Mouse (Mus musculus) kidney, adult 18-20 months (tissue): ENCODE measurements around the gene Gm10964.
A peak's percentile ranks its signal among the peaks of the same experiment; 100 is the strongest.

Source experiments
- DNase-seq: peaks from one replicate; pipeline ENCODE4 v3.0.0; 2021

Gene Gm10964

GRCm38 (mm10) chr3:103739329-103739728 is at the start of gene Gm10964:
TSS of gene Gm10964 (plus strand) at chr3:103739366.
- DNase-seq, result no peak

DNA sequence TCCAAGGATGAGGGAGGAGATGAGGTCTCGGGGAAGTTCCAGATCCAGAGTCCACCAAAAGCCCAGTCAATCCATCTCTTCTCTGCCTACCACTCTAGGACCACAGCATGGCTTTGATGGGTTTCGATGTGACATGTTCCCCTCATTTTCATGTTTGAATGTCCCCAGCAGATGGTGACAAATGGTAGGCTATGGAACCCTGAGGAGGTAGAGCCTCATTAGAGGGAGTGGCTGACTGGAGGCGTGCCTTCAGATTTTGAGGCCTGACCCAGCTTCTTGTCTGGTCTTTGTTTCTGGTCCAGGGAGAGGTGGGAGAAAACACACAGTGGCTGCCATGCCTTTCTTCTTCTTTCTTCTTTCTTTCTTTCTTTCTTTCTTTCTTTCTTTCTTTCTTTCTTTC is 48.7 kb upstream of the Gm10964 start:
- peak; percentile 3 for DNase-seq

DNA sequence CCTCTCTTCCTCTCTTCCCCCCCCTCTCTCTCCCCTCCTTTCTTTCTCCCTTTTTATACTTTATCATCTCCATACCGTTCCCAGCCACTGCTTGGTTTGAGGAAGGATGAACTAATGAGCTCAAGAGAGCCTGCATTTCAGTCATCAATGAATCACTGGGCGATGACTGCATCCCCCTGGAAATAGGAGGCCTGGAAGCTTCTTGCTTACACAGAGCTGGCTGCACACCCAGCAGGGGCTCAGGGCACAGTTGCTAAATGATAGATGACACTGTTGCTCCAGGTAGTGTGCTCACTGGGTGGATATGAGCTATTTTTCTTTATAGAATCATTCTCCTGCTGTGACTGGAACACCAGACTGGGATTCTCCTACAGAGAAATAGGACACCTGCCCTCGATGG is 43.6 kb upstream of the Gm10964 start:
- DNase-seq, result no peak

DNA sequence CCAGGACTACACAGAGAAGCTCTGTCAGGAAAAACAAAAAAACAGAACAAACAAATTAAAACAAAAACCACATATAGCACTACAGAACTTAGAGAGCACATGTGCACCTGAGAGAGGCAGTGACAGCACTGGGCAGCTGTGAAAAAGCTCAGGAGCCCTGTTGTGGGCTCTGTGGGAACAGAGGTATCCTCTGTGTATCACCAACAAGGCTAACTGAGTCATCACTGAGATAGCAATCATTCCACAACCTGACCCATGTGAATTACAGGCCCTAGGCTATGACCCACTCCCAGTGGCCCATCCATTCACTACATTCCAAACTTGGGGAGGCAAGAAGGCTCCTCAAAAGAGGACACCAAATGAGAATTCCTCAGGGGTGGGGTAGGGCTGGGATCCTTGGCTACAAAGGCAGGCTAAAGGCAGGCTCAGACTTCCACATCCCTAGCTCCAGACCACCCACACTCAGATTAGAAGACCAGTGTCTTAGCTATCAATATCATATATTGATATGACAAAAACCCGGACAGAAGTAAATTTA is 42.7 kb upstream of the Gm10964 start:
- no peak for DNase-seq

DNA sequence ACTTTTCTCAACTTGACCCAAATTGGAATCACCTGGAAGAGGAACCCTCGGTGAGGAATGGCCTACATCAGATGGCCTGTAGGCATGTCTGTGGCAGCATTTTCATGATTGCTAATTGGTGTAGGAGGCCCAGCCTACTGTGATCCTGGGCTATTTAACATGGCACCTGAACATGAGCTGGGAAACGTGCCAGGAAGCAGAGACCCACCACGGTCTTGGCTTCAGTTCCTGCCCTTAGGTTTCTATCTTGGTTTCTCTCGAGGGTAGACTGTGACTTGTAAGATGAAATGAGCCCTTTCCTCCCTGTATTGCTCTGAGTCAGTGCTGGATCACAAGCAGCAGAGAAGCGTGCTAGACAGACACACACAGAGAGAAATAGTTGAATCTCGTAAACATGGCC is 34.5 kb upstream of the Gm10964 start:
- no peak for DNase-seq

DNA sequence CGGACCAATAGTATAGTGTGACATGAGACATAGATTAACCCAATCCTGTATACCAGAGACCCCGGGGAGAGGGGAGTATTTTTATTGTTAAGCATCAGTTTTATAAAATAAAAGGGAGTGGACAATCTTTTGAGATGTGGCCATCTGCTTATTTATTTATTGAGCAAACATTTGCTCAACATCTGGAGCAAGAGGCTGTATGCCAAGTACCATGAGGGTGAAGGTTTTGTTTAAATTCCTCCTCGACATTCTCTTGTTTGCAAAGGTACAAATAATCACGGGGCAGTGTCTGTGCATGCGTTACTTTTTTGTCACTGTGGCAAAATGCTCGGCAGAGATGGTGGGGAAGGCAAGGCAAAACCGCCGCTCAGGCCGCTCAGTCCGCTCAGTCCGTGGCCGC is 33.7 kb upstream of the Gm10964 start:
- no peak for DNase-seq

- DNase-seq, result no peak
Observed at GRCm38 (mm10) chr3:103709470-103710040, 29.6 kb upstream of the Gm10964 start.

DNA sequence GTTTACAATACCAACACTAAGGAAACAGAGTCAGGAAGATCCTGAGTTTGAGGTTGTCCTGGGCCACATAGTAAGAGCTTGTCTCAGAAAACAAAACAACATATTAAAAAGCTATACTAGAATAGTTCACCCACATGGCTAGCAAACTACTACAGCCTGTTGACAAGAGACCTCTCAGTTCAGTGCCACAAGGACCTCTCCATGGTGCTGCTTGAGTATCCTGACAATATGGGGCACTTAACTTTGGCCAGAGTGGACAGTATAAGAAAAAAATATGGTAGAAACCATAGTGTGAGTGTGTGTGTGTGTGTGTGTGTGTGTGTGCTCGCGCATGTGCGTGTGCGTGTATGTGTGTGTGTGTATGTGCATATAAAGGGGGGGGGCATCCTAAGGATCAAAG is 27.0 kb upstream of the Gm10964 start:
- no peak for DNase-seq

DNA sequence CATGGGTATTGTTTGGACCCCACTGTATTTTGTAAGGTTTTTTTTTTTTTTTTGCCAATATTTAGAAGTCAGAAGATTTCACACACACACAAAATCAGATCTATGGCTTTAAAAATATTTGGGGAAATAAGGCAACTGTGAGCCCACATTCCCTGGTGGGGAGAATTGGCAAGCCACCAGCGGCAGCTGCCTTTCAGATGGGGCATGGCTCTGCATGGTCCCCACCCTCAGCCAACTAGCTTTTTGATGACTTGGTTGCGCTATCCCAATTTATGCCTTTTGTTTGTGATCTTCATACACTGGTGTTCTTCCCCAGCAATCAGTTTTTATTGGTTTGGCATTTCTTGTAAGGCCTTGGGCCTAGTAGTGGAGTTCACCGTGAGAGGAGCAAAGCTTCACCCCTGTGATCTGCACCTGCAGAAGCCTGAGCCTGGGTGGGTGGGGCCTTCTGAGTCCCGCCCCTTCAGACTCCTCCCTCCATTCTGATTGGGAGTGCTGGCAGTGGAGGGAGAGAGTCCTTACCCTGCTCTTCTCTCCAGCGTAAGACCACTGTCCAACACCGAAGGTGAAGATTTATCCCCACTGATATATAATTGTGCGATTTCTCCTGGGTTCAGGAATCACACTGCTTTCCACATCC is 24.8 kb upstream of the Gm10964 start:
- no peak for DNase-seq

- DNase-seq, result no peak
Observed at GRCm38 (mm10) chr3:103714942-103715341, 24.2 kb upstream of the Gm10964 start.

- no peak for DNase-seq
Observed at GRCm38 (mm10) chr3:103715762-103716693, 23.1 kb upstream of the Gm10964 start.

- no peak for DNase-seq
Observed at GRCm38 (mm10) chr3:103716774-103717760, 22.1 kb upstream of the Gm10964 start.

DNA sequence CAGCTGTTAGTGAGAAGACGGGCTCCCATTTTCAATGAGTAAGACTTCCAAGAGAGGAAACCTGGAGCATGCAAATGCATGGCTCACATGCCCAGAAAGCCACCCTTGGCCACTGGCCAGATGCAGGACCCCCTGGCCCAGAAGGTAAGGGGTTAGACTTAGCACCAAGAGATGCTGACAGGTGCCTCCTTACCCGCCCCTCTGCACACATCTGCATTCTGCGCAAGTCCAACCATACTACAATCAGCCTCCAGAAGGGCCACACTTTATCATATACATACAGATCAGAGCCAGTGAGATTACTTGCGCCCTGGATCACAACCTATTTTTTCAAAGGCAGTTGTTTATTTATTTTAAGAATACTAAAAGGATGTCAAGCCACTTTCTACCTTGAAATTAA is 20.4 kb upstream of the Gm10964 start:
- no peak for DNase-seq

GRCm38 (mm10) chr3:103724137-103724536 is 15.0 kb upstream of the Gm10964 start:
- DNase-seq, result no peak

GRCm38 (mm10) chr3:103726642-103727041 is 12.5 kb upstream of the Gm10964 start:
- DNase-seq, result no peak

GRCm38 (mm10) chr3:103727813-103728326 is 11.3 kb upstream of the Gm10964 start:
- DNase-seq, result no peak

DNA sequence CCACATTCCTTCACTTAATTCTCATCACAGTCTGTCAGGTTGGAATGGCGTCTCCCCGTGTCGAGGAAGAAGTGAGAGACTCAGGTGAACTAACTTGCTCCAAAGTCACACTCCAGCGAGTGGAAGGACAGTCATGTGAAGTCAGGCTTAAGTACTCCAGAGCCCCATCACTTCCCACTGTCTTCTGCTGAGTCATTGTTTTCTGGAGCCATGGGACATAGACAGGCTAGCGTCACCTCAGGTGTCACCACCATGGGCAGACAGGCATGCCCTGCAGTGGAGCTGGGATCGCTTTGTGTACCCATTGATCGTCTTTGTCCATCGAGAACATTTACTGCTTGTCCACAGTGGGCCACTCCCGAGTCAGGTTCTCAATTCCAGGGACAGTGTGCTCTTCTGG is 9.3 kb upstream of the Gm10964 start:
- DNase-seq, result no peak

DNA sequence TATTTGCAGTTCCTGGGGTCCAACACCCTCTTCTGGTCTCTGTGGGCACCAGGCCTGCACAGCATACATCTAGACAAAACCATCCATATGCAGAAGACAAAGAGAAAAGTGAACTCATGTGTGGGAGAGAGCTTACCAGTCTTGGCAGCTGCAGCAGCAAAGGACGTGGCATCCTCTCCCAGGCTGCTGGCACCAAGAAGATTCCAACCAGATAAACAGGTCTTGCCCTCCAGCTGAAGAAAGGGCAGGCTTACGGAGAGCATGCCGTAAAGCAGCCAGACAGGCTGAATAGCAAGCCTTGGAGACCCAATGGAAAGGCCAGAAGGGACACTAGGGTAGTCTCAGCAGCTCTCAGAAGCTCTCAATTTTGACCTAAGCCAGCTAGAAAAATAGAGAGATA is 7.0 kb upstream of the Gm10964 start:
- DNase-seq, result no peak

GRCm38 (mm10) chr3:103733176-103733575 is 6.0 kb upstream of the Gm10964 start:
- no peak for DNase-seq

GRCm38 (mm10) chr3:103733799-103734695 is 5.1 kb upstream of the Gm10964 start:
- no peak for DNase-seq
